Mouse (Mus musculus) megakaryocyte, embryonic 14.5 days (primary cell): ENCODE results near the gene Acads.

ENCODE experiments used
- FLI1 ChIP-seq: IDR thresholded peaks from 2 replicates; pipeline ENCODE4 v1.6.1; 2012; ENCODE audit warnings: low read length, inconsistent platforms, mixed read lengths
- GATA1 ChIP-seq: IDR thresholded peaks from 3 replicates; pipeline ENCODE4 v1.6.1; 2012; ENCODE audit warnings: mixed read lengths, low read length, inconsistent platforms, borderline replicate concordance

DNA sequence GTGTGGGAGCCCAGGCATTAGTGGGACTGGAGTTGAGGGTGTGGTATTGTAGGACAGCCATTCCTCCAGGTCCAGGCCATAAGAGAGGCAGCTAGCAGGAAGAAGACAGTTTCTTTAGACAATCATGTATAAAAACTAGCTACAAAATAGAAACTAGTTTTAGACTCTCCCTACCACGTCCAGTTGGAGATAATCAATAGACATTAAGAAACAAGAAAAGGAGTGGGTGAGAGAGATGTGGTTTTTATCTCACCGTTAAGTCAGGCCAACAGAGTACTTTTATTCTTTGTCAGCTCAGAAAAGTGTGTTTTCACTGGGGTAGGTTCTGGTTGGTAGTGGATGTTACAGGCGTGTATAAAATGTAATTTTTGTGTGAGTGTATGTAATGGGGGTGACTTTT lies 58.2 kb downstream of the Acads start:
- TF ChIP-seq GATA1, result no peak
- no peak for TF ChIP-seq FLI1
